Mouse (Mus musculus) cortical plate, adult 2 months (tissue): ENCODE data around the gene Neurog1.

Experiments used
- CTCF ChIP-seq: fragments of 200-500 bp; IDR thresholded peaks from 2 replicates; pipeline ENCODE4 v1.5.1; 2011; ENCODE audit warnings: mild to moderate bottlenecking, control low read depth, low read length; ENCODE audit not compliant: insufficient read depth; ENCODE audit errors: extremely low read depth
- POLR2A ChIP-seq: fragments of 200-500 bp; IDR thresholded peaks from 2 replicates; pipeline ENCODE4 v1.6.1; 2011; ENCODE audit warnings: mild to moderate bottlenecking, low read length, control low read depth; ENCODE audit not compliant: insufficient read depth; ENCODE audit errors: extremely low read depth

DNA sequence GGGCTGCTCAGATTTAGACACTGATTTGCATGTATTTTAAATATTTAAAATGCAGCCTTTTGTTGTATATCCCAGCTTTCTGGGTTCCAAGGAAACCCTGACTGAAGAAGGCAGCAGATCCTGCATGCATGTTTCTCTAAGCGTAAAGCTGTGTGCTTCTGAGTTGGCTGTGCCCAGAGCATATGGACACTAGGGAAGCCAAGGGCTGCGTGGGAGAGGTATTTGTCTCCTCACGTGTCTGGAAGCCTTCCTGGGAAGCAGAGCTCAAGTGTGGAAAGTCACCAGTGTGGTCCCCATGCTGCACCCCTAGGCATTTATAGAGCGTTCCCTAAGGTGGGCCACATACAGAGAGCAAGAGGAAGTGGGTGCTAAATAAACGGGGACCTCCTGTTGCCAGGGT, 13.7 kb upstream of the Neurog1 start:
- TF ChIP-seq POLR2A (no peak), CTCF (no peak)
